8 mouse cellular contexts compared by ENCODE assay signal in the genomic region with DNA sequence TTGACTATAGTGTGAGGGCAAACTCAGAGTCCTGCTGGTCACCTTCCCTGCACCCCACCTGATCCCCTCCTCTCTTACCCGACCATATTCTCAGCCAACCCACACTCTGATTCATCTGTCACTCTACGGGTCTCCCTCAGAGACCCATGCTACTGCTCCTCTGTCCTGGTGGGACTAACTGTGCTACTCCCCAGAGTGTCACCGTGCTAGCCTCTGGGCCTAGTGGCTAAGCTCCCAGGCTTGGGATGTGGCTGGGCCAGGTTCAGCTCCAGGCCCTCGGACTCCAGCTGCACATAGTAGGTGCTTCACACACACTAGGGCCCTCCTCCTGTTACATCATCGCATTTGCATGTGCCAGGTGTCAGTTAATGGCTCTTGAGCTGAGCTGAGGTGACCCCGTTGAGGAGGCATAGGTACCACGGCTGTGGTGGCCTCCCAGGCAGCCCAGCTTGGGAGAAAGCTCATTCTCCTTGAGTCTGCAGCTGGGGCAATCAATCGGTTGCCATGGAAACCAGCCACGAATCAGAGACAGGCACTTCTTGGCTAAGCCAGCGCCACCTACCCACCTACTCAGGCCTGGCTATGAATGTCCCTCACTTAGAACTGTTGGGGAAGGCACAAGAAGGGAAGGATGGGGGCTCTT. TPM values are rescaled to one million over a fixed set of nuclear protein-coding genes. Genes with fewer than 3 reads are reported as not detected.
DNase-seq lines count a peak whose midpoint lies in the region; ATAC-seq lines count a peak whose summit lies in the region.

No protein-coding gene starts in this region.

- H3K9me3 ChIP-seq in embryonic facial prominence, embryonic 14.5 days (ENCODE audit: control insufficient read depth, low read length) = no peaks in the 10 kb centered on the region
- no peaks in the 10 kb centered on the region for H3K9me3 ChIP-seq in neural tube, embryonic 11.5 days (ENCODE audit: control insufficient read depth, low read length)

- no peak overlapping the region for H3K4me2 ChIP-seq in embryonic facial prominence, embryonic 14.5 days (ENCODE audit: low read depth, low read length)
- H3K4me2 ChIP-seq in neural tube, embryonic 11.5 days (ENCODE audit: low read depth) = no peak overlapping the region

- no peaks in the 10 kb centered on the region for H3K4me1 ChIP-seq in embryonic facial prominence, embryonic 14.5 days (ENCODE audit: control insufficient read depth, insufficient read depth, low read length)
- H3K4me1 ChIP-seq in neural tube, embryonic 11.5 days (ENCODE audit: control insufficient read depth, insufficient read depth, low read length) = peaks cover 17% of the 10 kb centered on the region

- no peaks in the 10 kb centered on the region for H3K36me3 ChIP-seq in embryonic facial prominence, embryonic 14.5 days (ENCODE audit: control insufficient read depth, insufficient read depth, low read length)
- no peaks in the 10 kb centered on the region for H3K36me3 ChIP-seq in neural tube, embryonic 11.5 days (ENCODE audit: control insufficient read depth, insufficient read depth, low read length)

- no peak overlapping the region for H3K27ac ChIP-seq in embryonic facial prominence, embryonic 14.5 days (replicated peaks; ENCODE audit: low read depth, low read length)
- H3K27ac ChIP-seq in neural tube, embryonic 11.5 days (ENCODE audit: low read depth, low read length) = no peak overlapping the region

- H3K9ac ChIP-seq in embryonic facial prominence, embryonic 14.5 days (ENCODE audit: low read depth, low read length) = no peak overlapping the region
- H3K9ac ChIP-seq in neural tube, embryonic 11.5 days (ENCODE audit: low read length) = no peak overlapping the region

- 38% methylated on average over 10 of the region's 10 CpGs for WGBS in embryonic facial prominence, embryonic 14.5 days
- 30% methylated on average over 10 of the region's 10 CpGs for WGBS in neural tube, embryonic 11.5 days

- DNase-seq in layer of hippocampus, adult 11-12 months (ENCODE audit: low spot score) = peak; percentile 73
- no peak for DNase-seq in layer of hippocampus, adult 9-10 months (ENCODE audit: low spot score)
- DNase-seq in embryonic facial prominence, embryonic 14.5 days (ENCODE audit: low spot score) = peak; percentile 83
- peak; percentile 85 for DNase-seq in layer of hippocampus, adult 9-11 months
- DNase-seq in neural tube, embryonic 11.5 days (ENCODE audit: low spot score) = peak; percentile 80
- DNase-seq in gastrocnemius, adult 8-10 months (ENCODE audit: low spot score in 2 of 2) = no peak
- DNase-seq in gastrocnemius, postnatal 10 days = no peak

- ATAC-seq in embryonic facial prominence, embryonic 14.5 days (ENCODE audit: low read depth) = peak; percentile 23; the same call in 1 of the 2 replicates
- ATAC-seq in neural tube, embryonic 11.5 days (ENCODE audit: insufficient read depth, low FRiP score, low TSS enrichment) = peak; percentile 71
- ATAC-seq in inflammation-experienced regulatory T-cells, adult 6 months = no peak

- no peak overlapping the region for H3K4me3 ChIP-seq in embryonic facial prominence, embryonic 14.5 days (ENCODE audit: low read depth, low read length)
- no peak overlapping the region for H3K4me3 ChIP-seq in neural tube, embryonic 11.5 days (ENCODE audit: low read depth, low read length)

- no peaks in the 10 kb centered on the region for H3K27me3 ChIP-seq in embryonic facial prominence, embryonic 14.5 days (replicated peaks; ENCODE audit: control insufficient read depth, insufficient read depth, low read length)
- no peaks in the 10 kb centered on the region for H3K27me3 ChIP-seq in neural tube, embryonic 11.5 days (ENCODE audit: control insufficient read depth, insufficient read depth, low read length)

RNA-seq across cellular contexts. Expression of a gene that starts 37.4 kb away (rescaled TPM):
- 6.9 and 7.2 TPM in 2 replicates for polyA plus RNA-seq in embryonic facial prominence, embryonic 14.5 days (2014; fragmentation: Nextera tagmentation; extraction: Ambion mirVana)
- polyA plus RNA-seq in neural tube, embryonic 11.5 days (2014; fragmentation: Nextera tagmentation; extraction: Ambion mirVana) = 1.6 and 2.4 TPM in 2 replicates
- polyA plus RNA-seq in inflammation-experienced regulatory T-cells, adult 6 months (2017; shearing (Covaris generic)) = 100 to 1,000 TPM; 236 to 339 (median 298) TPM
- 1 to 10 TPM in 2 of 4 experiments, under 1 TPM in 2; 0.80 to 1.9 (median 1.1) TPM for total RNA-seq in gastrocnemius, adult 8-10 months (2022)
- total RNA-seq in gastrocnemius, postnatal 10 days (2021) = 1 to 10 TPM; 3.1 to 7.7 TPM

Comparison
In these comparisons a context has a peak if more than half of its experiments do, and no peak if none do; other contexts are left out.
1. DNase-seq: peak in layer of hippocampus, adult 11-12 months (single experiment), embryonic facial prominence, embryonic 14.5 days (single experiment), layer of hippocampus, adult 9-11 months (single experiment) and neural tube, embryonic 11.5 days (single experiment); none in layer of hippocampus, adult 9-10 months (single experiment), gastrocnemius, adult 8-10 months (0 of 2) and gastrocnemius, postnatal 10 days (single experiment).
2. RNA of a gene that starts 37.4 kb away (polyA plus RNA-seq): 236 to 339 TPM in inflammation-experienced regulatory T-cells, adult 6 months; 6.9 to 7.2 TPM in embryonic facial prominence, embryonic 14.5 days and 1.6 to 2.4 TPM in neural tube, embryonic 11.5 days; every median in the first group is over 10 times any median in the second.